In the genomic region with DNA sequence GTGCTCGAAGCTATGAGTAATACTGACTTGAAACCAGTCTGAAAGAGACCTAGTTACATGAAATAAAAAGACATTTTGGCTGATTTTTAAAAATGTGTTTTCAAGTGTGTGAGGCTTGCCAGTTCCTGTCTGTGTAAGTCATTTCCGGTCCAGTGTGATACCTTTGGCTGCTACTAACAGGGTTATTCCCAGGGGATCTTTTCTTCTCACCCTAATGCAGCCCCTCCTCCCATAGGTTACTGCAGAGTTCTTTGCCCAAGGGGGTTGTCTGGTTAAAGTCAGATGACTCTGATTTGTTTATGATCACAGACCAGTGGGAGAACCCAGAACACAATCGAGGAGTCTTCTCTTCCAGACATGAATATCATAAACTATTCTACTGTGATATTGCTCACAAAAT, we compare ENCODE assay signal across 17 mouse cellular contexts.
DNase-seq lines count a peak whose midpoint lies in the region; ATAC-seq and TF ChIP-seq lines count a peak whose summit lies in the region.
"Had no signal": no experiment of that assay in that cellular context is flagged by ENCODE, and none has a peak within 500 bp of the region (broad histone marks: within the 10 kb centered on the region; RNA-seq: fewer than 3 reads in every experiment).

No protein-coding gene starts in this region.

- H3K79me2 ChIP-seq in heart, adult 2 months (replicated peaks; ENCODE audit: control insufficient read depth, insufficient read depth, low read length), result no peaks in the 10 kb centered on the region

- WGBS in heart, adult 2 months, result 28% methylated on average over 3 of the region's 3 CpGs
- 58% methylated on average over 3 of the region's 3 CpGs for whole genome bisulfite sequencing in heart, embryonic 11.5 days (ENCODE audit: insufficient replicate concordance)
- WGBS in lung, embryonic 14.5 days, result 25% methylated on average over 3 of the region's 3 CpGs
- 39% methylated on average over 3 of the region's 3 CpGs for WGBS in embryonic facial prominence, embryonic 15.5 days
- WGBS in stomach, embryonic 14.5 days, result 28% methylated on average over 3 of the region's 3 CpGs
- WGBS in midbrain, embryonic 11.5 days, result 92% methylated on average over 3 of the region's 3 CpGs

- peaks cover 11% of the 10 kb centered on the region for H3K4me1 ChIP-seq in heart, adult 2 months (ENCODE audit: control insufficient read depth, insufficient read depth, low read length)
- peaks cover 19% of the 10 kb centered on the region for H3K4me1 ChIP-seq in heart, embryonic 11.5 days (ENCODE audit: control insufficient read depth, insufficient read depth, low read length)
- H3K4me1 ChIP-seq in lung, embryonic 14.5 days (ENCODE audit: insufficient read depth), result peaks cover 9% of the 10 kb centered on the region
- H3K4me1 ChIP-seq in embryonic facial prominence, embryonic 15.5 days, result peaks cover 15% of the 10 kb centered on the region
- peaks cover 13% of the 10 kb centered on the region for H3K4me1 ChIP-seq in stomach, embryonic 14.5 days (ENCODE audit: control insufficient read depth, insufficient read depth, low read length)
- no peaks in the 10 kb centered on the region; the same call in 1 of the 2 replicates for H3K4me1 ChIP-seq in midbrain, embryonic 11.5 days (ENCODE audit: control insufficient read depth, insufficient read depth, low read length)
- H3K4me1 ChIP-seq: midbrain, embryonic 15.5 days; neural tube, embryonic 12.5 days had no signal

- TF ChIP-seq POLR2A in heart, adult 2 months (IDR thresholded peaks at IDR 0.05; ENCODE audit: insufficient read depth, low read depth, low read length), result no peak

- H3K36me3 ChIP-seq in heart, adult 2 months (ENCODE audit: control insufficient read depth, insufficient read depth, low read length), result peaks cover 16% of the 10 kb centered on the region
- 0 out of 2 replicates have a peak, but pooled peaks cover 4% of the 10 kb centered on the region for H3K36me3 ChIP-seq in heart, embryonic 11.5 days (ENCODE audit: control insufficient read depth, insufficient read depth, low read length)
- H3K36me3 ChIP-seq in lung, embryonic 14.5 days (ENCODE audit: insufficient read depth), result peaks cover 40% of the 10 kb centered on the region
- H3K36me3 ChIP-seq in embryonic facial prominence, embryonic 15.5 days, result peaks cover 32% of the 10 kb centered on the region
- H3K36me3 ChIP-seq in stomach, embryonic 14.5 days (ENCODE audit: control insufficient read depth, insufficient read depth, low read length), result peaks cover 22% of the 10 kb centered on the region
- H3K36me3 ChIP-seq in midbrain, embryonic 11.5 days (ENCODE audit: control insufficient read depth, insufficient read depth, low read length), result no peaks in the 10 kb centered on the region
- H3K36me3 ChIP-seq: midbrain, embryonic 15.5 days; neural tube, embryonic 12.5 days had no signal

- no peak for TF ChIP-seq CTCF in heart, adult 2 months (IDR thresholded peaks at IDR 0.05)
- no peak for TF ChIP-seq CTCF in lung, embryonic 14.5 days (IDR thresholded peaks at IDR 0.05; ENCODE audit: low read depth)

- H3K4me2 ChIP-seq in heart, embryonic 11.5 days, result no peak overlapping the region
- H3K4me2 ChIP-seq in lung, embryonic 14.5 days, result no peak overlapping the region
- no peak overlapping the region for H3K4me2 ChIP-seq in embryonic facial prominence, embryonic 15.5 days (replicated peaks)
- H3K4me2 ChIP-seq in stomach, embryonic 14.5 days (replicated peaks; ENCODE audit: low read depth, low read length), result 0 out of 2 replicates have a peak overlapping the region, but pooled peaks have one; percentile 5
- no peak overlapping the region for H3K4me2 ChIP-seq in midbrain, embryonic 11.5 days
- H3K4me2 ChIP-seq: liver, embryonic 11.5 days; midbrain, embryonic 15.5 days; neural tube, embryonic 12.5 days had no signal

- H3K4me3 ChIP-seq in heart, adult 2 months, result no peak overlapping the region
- H3K4me3 ChIP-seq in heart, embryonic 11.5 days (ENCODE audit: low read depth, low read length), result no peak overlapping the region
- H3K4me3 ChIP-seq in lung, embryonic 14.5 days (ENCODE audit: low read depth, low read length), result no peak overlapping the region
- H3K4me3 ChIP-seq in embryonic facial prominence, embryonic 15.5 days (replicated peaks), result no peak overlapping the region
- no peak overlapping the region for H3K4me3 ChIP-seq in stomach, embryonic 14.5 days (ENCODE audit: low read depth, low read length)
- H3K4me3 ChIP-seq in midbrain, embryonic 11.5 days (ENCODE audit: low read depth, low read length), result no peak overlapping the region
- H3K4me3 ChIP-seq: midbrain, embryonic 15.5 days; neural tube, embryonic 12.5 days had no signal

- peak overlapping the region; percentile 60 for H3K27ac ChIP-seq in heart, adult 2 months
- no peak overlapping the region for H3K27ac ChIP-seq in heart, embryonic 11.5 days (ENCODE audit: low read depth, low read length)
- peak overlapping the region; percentile 47; the same call in 1 of the 2 replicates for H3K27ac ChIP-seq in lung, embryonic 14.5 days (ENCODE audit: low read depth)
- peak overlapping the region; percentile 63; the same call in 1 of the 2 replicates for H3K27ac ChIP-seq in embryonic facial prominence, embryonic 15.5 days (replicated peaks)
- H3K27ac ChIP-seq in stomach, embryonic 14.5 days (ENCODE audit: low read length), result peak overlapping the region; percentile 21; the same call in 1 of the 2 replicates
- H3K27ac ChIP-seq in midbrain, embryonic 11.5 days (ENCODE audit: low read depth, low read length), result no peak overlapping the region
- H3K27ac ChIP-seq: hindbrain, postnatal 0 days; macrophage; midbrain, embryonic 15.5 days; neural tube, embryonic 12.5 days had no signal

- no peaks in the 10 kb centered on the region for H3K9me3 ChIP-seq in heart, embryonic 11.5 days (replicated peaks; ENCODE audit: control insufficient read depth, low read length)
- no peaks in the 10 kb centered on the region for H3K9me3 ChIP-seq in lung, embryonic 14.5 days (ENCODE audit: low read depth, low read length)
- no peaks in the 10 kb centered on the region for H3K9me3 ChIP-seq in embryonic facial prominence, embryonic 15.5 days (replicated peaks)
- no peaks in the 10 kb centered on the region for H3K9me3 ChIP-seq in stomach, embryonic 14.5 days (ENCODE audit: control insufficient read depth, low read depth, low read length)
- no peaks in the 10 kb centered on the region for H3K9me3 ChIP-seq in midbrain, embryonic 11.5 days (ENCODE audit: control insufficient read depth, low read length)
- H3K9me3 ChIP-seq: midbrain, embryonic 15.5 days; neural tube, embryonic 12.5 days had no signal

- intact Hi-C loops in heart, adult 2 months (cut with DNase I), result loop anchor here (5.0 kb wide), 1 partner anchor 151 kb away; the partner anchor contains the start of genes Fbn1 and Gm9913

- TF ChIP-seq EP300 in heart, adult 2 months (IDR thresholded peaks at IDR 0.05; ENCODE audit: insufficient read depth, low read depth, low read length), result no peak

- H3K27me3 ChIP-seq in heart, adult 2 months (ENCODE audit: control insufficient read depth, insufficient read depth, low read length), result no peaks in the 10 kb centered on the region
- H3K27me3 ChIP-seq in heart, embryonic 11.5 days (ENCODE audit: control insufficient read depth, insufficient read depth, low read length), result no peaks in the 10 kb centered on the region
- H3K27me3 ChIP-seq in lung, embryonic 14.5 days (ENCODE audit: insufficient read depth, low read length), result no peaks in the 10 kb centered on the region
- H3K27me3 ChIP-seq in embryonic facial prominence, embryonic 15.5 days, result no peaks in the 10 kb centered on the region
- H3K27me3 ChIP-seq in stomach, embryonic 14.5 days (ENCODE audit: control insufficient read depth, insufficient read depth, low read length), result no peaks in the 10 kb centered on the region
- H3K27me3 ChIP-seq in midbrain, embryonic 11.5 days (ENCODE audit: control insufficient read depth, insufficient read depth, low read length), result no peaks in the 10 kb centered on the region
- H3K27me3 ChIP-seq: midbrain, embryonic 15.5 days; neural tube, embryonic 12.5 days had no signal

- no peak for DNase-seq in heart, adult 2 months
- DNase-seq in lung, embryonic 14.5 days, result no peak
- no peak for DNase-seq in lung, postnatal 36 days
- DNase-seq in testis, postnatal 10 days (ENCODE audit: low spot score), result no peak
- DNase-seq in midbrain, embryonic 11.5 days (ENCODE audit: low spot score, missing footprints), result no peak
- DNase-seq: cerebellum, adult 18-20 months; kidney, postnatal 10 days; layer of hippocampus, adult 9-11 months had no signal

- H3K9ac ChIP-seq in heart, adult 2 months (ENCODE audit: low read depth, low read length), result no peak overlapping the region
- H3K9ac ChIP-seq in heart, embryonic 11.5 days (ENCODE audit: low read depth, low read length), result no peak overlapping the region
- H3K9ac ChIP-seq in lung, embryonic 14.5 days, result no peak overlapping the region
- H3K9ac ChIP-seq in embryonic facial prominence, embryonic 15.5 days, result no peak overlapping the region
- H3K9ac ChIP-seq in stomach, embryonic 14.5 days (replicated peaks; ENCODE audit: low read depth, low read length), result no peak overlapping the region
- no peak overlapping the region for H3K9ac ChIP-seq in midbrain, embryonic 11.5 days (ENCODE audit: low read length)
- H3K9ac ChIP-seq: midbrain, embryonic 15.5 days; neural tube, embryonic 12.5 days had no signal

- no peak for ATAC-seq in heart, embryonic 11.5 days (replicated peaks; ENCODE audit: insufficient number of reproducible peaks, low FRiP score, low TSS enrichment)
- peak; percentile 7; the same call in 1 of the 2 replicates for ATAC-seq in lung, embryonic 14.5 days (ENCODE audit: insufficient read depth)
- ATAC-seq in embryonic facial prominence, embryonic 15.5 days (ENCODE audit: insufficient number of reproducible peaks, low FRiP score, low TSS enrichment, low read depth), result no peak
- no peak for ATAC-seq in stomach, embryonic 14.5 days (ENCODE audit: insufficient number of reproducible peaks, insufficient read depth, low FRiP score, low read depth)
- no peak for ATAC-seq in midbrain, embryonic 11.5 days (ENCODE audit: low FRiP score)
- ATAC-seq: activated CD4-positive, CD25-positive, alpha-beta regulatory T cell, adult 4 months; hindbrain, postnatal 0 days; midbrain, embryonic 15.5 days had no signal

Comparison
In these comparisons a context has a peak if more than half of its experiments do, and no peak if none do; other contexts are left out.
1. H3K27ac ChIP-seq: peak in heart, adult 2 months (single experiment), lung, embryonic 14.5 days (single experiment), embryonic facial prominence, embryonic 15.5 days (single experiment) and stomach, embryonic 14.5 days (single experiment); none in heart, embryonic 11.5 days (single experiment) and midbrain, embryonic 11.5 days (single experiment).